Comparison of ENCODE assay signal across 8 mouse cellular contexts in the genomic region with DNA sequence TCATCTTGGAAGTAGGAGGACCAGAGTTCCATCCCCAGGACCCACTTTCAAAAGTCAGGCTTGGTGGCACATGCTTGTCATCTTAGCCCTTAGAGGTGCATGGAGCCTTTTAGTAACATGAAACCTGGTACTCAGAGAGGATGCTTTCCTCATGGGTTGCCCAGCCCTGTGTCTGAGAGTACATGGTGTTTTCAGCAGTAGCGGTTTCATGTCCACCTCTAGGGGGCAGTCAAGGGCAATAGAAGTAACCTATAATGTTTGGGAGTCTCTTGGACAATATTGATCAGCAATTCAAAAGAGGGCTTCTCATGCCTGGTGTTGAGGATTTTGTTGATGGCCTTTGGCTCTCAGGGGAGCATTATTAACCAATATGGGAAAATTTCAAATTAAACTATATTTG. TPM values are rescaled to one million over a fixed set of nuclear protein-coding genes. Genes with fewer than 3 reads are reported as not detected.
DNase-seq lines count a peak whose midpoint lies in the region.

No protein-coding gene starts in this region.

- peak; percentile 9 for DNase-seq in gastrocnemius, adult 18-20 months (ENCODE audit: low spot score)
- no peak for DNase-seq in gastrocnemius, adult 8-10 months (ENCODE audit: low spot score in 2 of 2)
- DNase-seq in ovary, postnatal 14 days (ENCODE audit: low spot score), result peak; percentile 7
- no peak for DNase-seq in ovary, adult 18-20 months (ENCODE audit: low spot score)
- peak; percentile 80 for DNase-seq in embryo, embryonic 10.5 days (ENCODE audit: low spot score)
- DNase-seq in retina, adult 2 months (ENCODE audit: low read depth, low spot score), result peak; percentile 18
- DNase-seq in heart, postnatal 25 days (ENCODE audit: low spot score), result no peak
- DNase-seq in spleen, postnatal 14 days (ENCODE audit: low spot score in 2 of 2), result no peak

- intact Hi-C loops in heart, postnatal 25 days (cut with DNase I), result no loop called here

RNA-seq across cellular contexts. Expression of gene Ddx18, which starts 33.3 kb away (rescaled TPM):
- total RNA-seq in gastrocnemius, adult 18-20 months (2021), result 10 to 100 TPM; 18.1 to 19.3 TPM
- total RNA-seq in gastrocnemius, adult 8-10 months (2022), result 10 to 100 TPM; 19.1 to 24.4 (median 20.1) TPM
- 10 to 100 TPM; 14.6 to 16.2 TPM for total RNA-seq in heart, postnatal 25 days (2021)

Comparison
In these comparisons a context has a peak if more than half of its experiments do, and no peak if none do; other contexts are left out.
1. DNase-seq: peak in gastrocnemius, adult 18-20 months (single experiment), ovary, postnatal 14 days (single experiment), embryo, embryonic 10.5 days (single experiment) and retina, adult 2 months (single experiment); none in gastrocnemius, adult 8-10 months (0 of 2), ovary, adult 18-20 months (single experiment), heart, postnatal 25 days (single experiment) and spleen, postnatal 14 days (0 of 2).